Comparison of ENCODE assay signal across 16 mouse cellular contexts in the genomic region with DNA sequence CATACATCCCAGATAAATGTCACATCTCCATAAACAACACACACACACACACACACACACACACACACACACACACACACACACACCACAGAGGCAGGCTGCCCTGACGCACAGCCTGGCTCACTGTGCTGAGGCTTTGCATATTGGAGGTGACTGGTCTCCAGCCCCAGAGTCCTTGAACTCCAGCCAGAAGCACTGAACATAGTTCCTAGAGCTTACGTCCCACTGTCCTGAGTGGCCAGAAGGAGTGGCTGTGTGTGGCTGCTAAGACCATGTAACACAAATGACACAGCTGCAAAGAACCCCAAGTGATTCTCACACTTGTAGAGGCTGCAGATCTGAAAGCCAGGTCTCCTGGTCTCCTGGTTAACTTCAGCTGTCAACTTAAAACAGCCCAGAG. TPM values are rescaled to one million over a fixed set of nuclear protein-coding genes. Genes with fewer than 3 reads are reported as not detected.
"Had no signal": no experiment of that assay in that cellular context is flagged by ENCODE, and none has a peak within 500 bp of the region (broad histone marks: within the 10 kb centered on the region; RNA-seq: fewer than 3 reads in every experiment).

No protein-coding gene starts in this region.

- H3K9ac ChIP-seq: liver, embryonic 15.5 days; midbrain, embryonic 15.5 days; neural tube, embryonic 12.5 days had no signal

- H3K36me3 ChIP-seq: limb, embryonic 10.5 days; liver, embryonic 15.5 days; midbrain, embryonic 15.5 days; neural tube, embryonic 12.5 days had no signal

- H3K4me1 ChIP-seq: liver, embryonic 15.5 days; megakaryocyte, embryonic 14.5 days; midbrain, embryonic 15.5 days; neural tube, embryonic 12.5 days had no signal

- DNase-seq: kidney, postnatal 25 days; layer of hippocampus, adult 9-11 months; lung, adult 2 months; thymus, postnatal 4 days had no signal

- H3K4me3 ChIP-seq: limb, embryonic 10.5 days; liver, embryonic 15.5 days; megakaryocyte, embryonic 14.5 days; midbrain, embryonic 15.5 days; neural tube, embryonic 12.5 days had no signal

- H3K4me2 ChIP-seq: liver, embryonic 11.5 days; liver, embryonic 15.5 days; midbrain, embryonic 11.5 days; midbrain, embryonic 15.5 days; neural tube, embryonic 12.5 days had no signal

- H3K9me3 ChIP-seq: limb, embryonic 10.5 days; liver, embryonic 15.5 days; megakaryocyte, embryonic 14.5 days; midbrain, embryonic 15.5 days; neural tube, embryonic 12.5 days had no signal

- H3K27me3 ChIP-seq: liver, embryonic 15.5 days; midbrain, embryonic 15.5 days; neural tube, embryonic 12.5 days had no signal

- H3K27ac ChIP-seq: limb, embryonic 10.5 days; liver, embryonic 15.5 days; macrophage; midbrain, embryonic 15.5 days; neural tube, embryonic 12.5 days; stomach, postnatal 0 days had no signal

- ATAC-seq: midbrain, embryonic 15.5 days had no signal

RNA-seq across cellular contexts. Expression of a gene that starts 8.8 kb away (rescaled TPM):
- total RNA-seq: monocyte, adult 5-6 weeks; neutrophil, adult 5-6 weeks had no signal
- polyA plus RNA-seq: limb, embryonic 10.5 days; limb, embryonic 14.5 days; liver, embryonic 11.5 days; liver, embryonic 15.5 days; macrophage; midbrain, embryonic 11.5 days; stomach, postnatal 0 days had no signal
